Mouse (Mus musculus): ENCODE measurements at regions not wholly inside any gene's neighbourhood (a gene's known extent, or its start where the extent isn't known, plus 50 kb on each side); places are given as distances from the start of the nearest gene placed in this dataset.

- DNase-seq (ENCODE audit: low spot score): no peak
- intact Hi-C loops (cut with DNase I): no loop called here
Measured at GRCm38 (mm10) chr2:6263565-6263964, 50.7 kb upstream of the Echdc3 start.

DNA sequence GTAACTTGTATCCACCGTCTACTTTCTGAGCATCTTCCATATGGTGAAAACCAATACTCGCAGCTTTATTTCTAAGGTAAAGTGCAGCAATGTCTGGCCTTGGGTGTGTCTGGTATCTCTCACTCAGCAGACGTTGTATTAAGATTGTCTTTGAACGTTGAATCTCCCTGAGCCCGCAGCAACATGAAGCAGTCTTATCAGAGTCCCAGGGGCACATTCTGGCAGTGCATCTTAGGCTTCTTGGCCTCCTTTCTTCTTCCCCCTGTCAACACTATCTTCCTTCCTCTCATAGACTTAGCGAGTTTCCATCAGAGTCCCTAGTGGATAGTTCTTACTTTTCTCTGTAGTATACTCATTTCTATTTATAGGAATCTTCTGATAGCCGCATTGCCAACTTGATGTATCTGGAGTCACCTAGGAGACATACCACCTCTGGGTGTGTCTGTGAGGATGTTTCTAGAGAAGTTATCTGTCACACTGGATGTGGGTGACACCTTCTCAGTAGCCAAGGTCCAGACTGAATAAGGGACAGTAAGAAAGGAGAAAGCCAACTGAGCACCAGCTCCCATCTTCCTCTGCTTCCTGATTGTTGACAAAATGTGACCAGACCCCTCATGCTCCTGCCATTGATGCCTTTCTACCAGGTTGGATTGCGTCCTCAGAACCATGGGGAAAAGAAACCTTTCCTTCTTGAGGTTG is 51.4 kb upstream of the Echdc3 start:
- intact Hi-C loops (cut with DNase I): no loop called here

DNA sequence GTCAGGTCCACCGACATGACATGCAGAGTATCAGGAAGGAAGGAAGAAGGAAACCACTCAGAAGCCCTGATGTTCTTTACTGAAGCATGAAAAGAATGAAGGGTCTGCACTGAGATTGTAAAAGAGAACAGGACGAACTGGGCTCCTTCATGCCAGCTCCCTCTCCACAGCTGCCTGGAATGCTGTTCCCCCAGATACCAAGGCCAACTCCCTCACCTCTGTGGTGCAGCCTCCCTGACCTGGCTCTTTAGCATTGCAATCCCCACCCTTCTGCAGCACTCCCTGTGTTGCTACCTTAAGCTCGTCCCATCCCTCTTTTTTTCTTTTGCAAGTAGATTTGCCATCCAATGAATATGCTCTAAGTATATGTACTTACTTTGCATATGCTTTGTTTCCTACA is 52.3 kb upstream of the Echdc3 start:
- intact Hi-C loops (cut with DNase I): no loop called here
- DNase-seq (ENCODE audit: low spot score): no peak

More for the DNA sequence above, 51.4 kb upstream of the Echdc3 start:
- DNase-seq (ENCODE audit: low spot score): no peak

DNA sequence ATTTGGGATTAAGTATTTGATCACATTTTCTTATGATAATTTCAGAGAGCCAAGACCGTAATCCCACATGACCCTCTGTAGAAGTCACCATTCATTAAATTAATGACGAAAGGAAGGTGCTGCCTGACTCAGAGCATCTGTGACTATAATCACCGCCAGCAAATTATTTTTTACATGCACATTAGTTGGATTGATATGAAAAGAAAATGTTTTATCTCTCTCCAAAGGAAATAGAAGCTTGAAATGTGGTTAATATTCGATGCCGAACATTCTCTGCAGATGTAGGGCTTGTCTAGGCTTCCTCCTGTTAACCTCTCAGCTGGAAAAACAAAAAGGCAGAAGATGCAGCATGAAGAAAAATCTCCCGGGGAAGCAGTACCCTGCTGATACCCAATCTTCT is 54.2 kb upstream of the Echdc3 start:
- intact Hi-C loops (cut with DNase I): no loop called here
- DNase-seq (ENCODE audit: low spot score): no peak

- intact Hi-C loops (cut with DNase I): no loop called here
- DNase-seq (ENCODE audit: low spot score): peak; percentile 19
Measured at GRCm38 (mm10) chr2:6267537-6267936, 54.7 kb upstream of the Echdc3 start.

DNA sequence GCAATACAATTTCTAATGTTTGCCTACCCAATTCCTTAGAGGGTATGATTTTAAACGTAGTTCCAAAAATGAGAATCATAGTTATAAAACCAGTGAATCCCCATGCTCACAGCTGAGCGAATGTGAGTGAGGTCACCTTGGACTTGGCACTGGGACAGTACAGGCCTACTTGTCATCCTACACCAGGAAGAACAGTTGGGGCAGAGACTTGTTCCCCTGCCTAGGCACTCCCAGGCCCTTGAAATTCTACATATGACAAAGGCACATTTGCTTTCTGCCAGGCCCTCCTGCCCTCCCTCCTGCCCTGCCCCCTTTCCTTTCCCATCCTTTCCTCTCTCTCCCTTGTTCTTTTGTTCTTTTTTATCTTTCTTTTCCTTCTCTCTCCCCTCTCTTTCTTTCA is 50.0 kb upstream of the Usp6nl start:
- intact Hi-C loops (cut with DNase I): no loop called here
- DNase-seq (ENCODE audit: low spot score): no peak

Data from heart, postnatal 25 days (tissue).